Mouse (Mus musculus): Measurements from ENCODE around the gene Rrp12.
A peak's percentile ranks its signal among the peaks of the same experiment; 100 is the strongest.
"Not testable (repeated sequence)": the region's sequence is repeated elsewhere in the genome, so short reads cannot be mapped to it uniquely, and the experiment has no call there.

The Rrp12 gene

GRCm38 (mm10) chr19:41895460-41896318, at the start of gene Rrp12:
Rrp12 (minus strand) TSS chr19:41896173.
- peak; percentile 89 for DNase-seq (ENCODE audit: low read depth)

- DNase-seq (ENCODE audit: low read depth), result no peak
Observed at GRCm38 (mm10) chr19:41943841-41944240, 47.9 kb upstream of the Rrp12 start.

GRCm38 (mm10) chr19:41938539-41938938, 42.6 kb upstream of the Rrp12 start:
- no peak for DNase-seq (ENCODE audit: low read depth)

GRCm38 (mm10) chr19:41935921-41936320, 39.9 kb upstream of the Rrp12 start:
- DNase-seq (ENCODE audit: low read depth), result no peak

GRCm38 (mm10) chr19:41934124-41934523, 38.2 kb upstream of the Rrp12 start:
- no peak for DNase-seq (ENCODE audit: low read depth)

GRCm38 (mm10) chr19:41933179-41934086, 37.5 kb upstream of the Rrp12 start, which contains the start of the genes Exosc1 and Zdhhc16:
Exosc1 (minus strand) TSS chr19:41933423.
Zdhhc16 (plus strand) TSS chr19:41933480.
- peak; percentile 96 for DNase-seq (ENCODE audit: low read depth)

GRCm38 (mm10) chr19:41932686-41933085, 36.7 kb upstream of the Rrp12 start:
- no peak for DNase-seq (ENCODE audit: low read depth)

- DNase-seq (ENCODE audit: low read depth), result no peak
Observed at GRCm38 (mm10) chr19:41920412-41921067, 24.6 kb upstream of the Rrp12 start.

GRCm38 (mm10) chr19:41919471-41919870, 23.5 kb upstream of the Rrp12 start:
- DNase-seq (ENCODE audit: low read depth), result no peak

- no peak for DNase-seq (ENCODE audit: low read depth)
Observed at GRCm38 (mm10) chr19:41916853-41917252, 20.9 kb upstream of the Rrp12 start.

- no peak for DNase-seq (ENCODE audit: low read depth)
Observed at GRCm38 (mm10) chr19:41915294-41915693, 19.3 kb upstream of the Rrp12 start.

- not testable (repeated sequence) for DNase-seq (ENCODE audit: low read depth)
Observed at GRCm38 (mm10) chr19:41914592-41914882, 18.6 kb upstream of the Rrp12 start.

GRCm38 (mm10) chr19:41913774-41914591, 18.0 kb upstream of the Rrp12 start:
- no peak for DNase-seq (ENCODE audit: low read depth)

- no peak for DNase-seq (ENCODE audit: low read depth)
Observed at GRCm38 (mm10) chr19:41912121-41913080, 16.4 kb upstream of the Rrp12 start.

- peak; percentile 98 for DNase-seq (ENCODE audit: low read depth)
Observed at GRCm38 (mm10) chr19:41911178-41912073, 15.5 kb upstream of the Rrp12 start, which contains the start of gene Pgam1. Pgam1 (plus strand) TSS chr19:41911923.

- no peak for DNase-seq (ENCODE audit: low read depth)
Observed at GRCm38 (mm10) chr19:41910396-41910795, 14.4 kb upstream of the Rrp12 start.

- no peak for DNase-seq (ENCODE audit: low read depth)
Observed at GRCm38 (mm10) chr19:41908736-41909135, 12.8 kb upstream of the Rrp12 start.

GRCm38 (mm10) chr19:41907079-41907760, 11.2 kb upstream of the Rrp12 start:
- no peak for DNase-seq (ENCODE audit: low read depth)

Measured in c-Kit-positive CD71-negative TER-119-negative erythroid progenitor cells, embryonic 14.5 days (primary cell).